Comparison of ENCODE assay signal across 9 mouse cellular contexts in the genomic region with DNA sequence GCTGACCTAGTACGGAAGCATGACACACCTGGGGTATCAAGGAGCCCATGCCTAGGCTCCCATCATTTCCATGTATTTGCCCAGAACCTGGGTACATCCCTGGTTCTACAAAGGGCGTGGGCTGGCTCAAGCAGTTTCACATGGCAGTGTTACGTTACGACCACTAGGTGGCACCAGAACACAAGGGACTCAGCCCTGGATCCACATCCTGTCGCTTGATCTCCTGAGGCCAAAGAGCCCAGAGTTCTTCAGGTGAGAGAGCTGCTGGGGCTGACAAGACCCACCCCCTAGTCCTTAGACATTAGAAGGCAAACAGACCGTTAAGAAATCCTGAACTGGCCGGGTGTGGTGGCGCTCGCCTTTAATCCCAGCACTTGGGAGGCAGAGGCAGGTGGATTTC. TPM values are rescaled to one million over a fixed set of nuclear protein-coding genes. Genes with fewer than 3 reads are reported as not detected.
DNase-seq lines count a peak whose midpoint lies in the region; ATAC-seq and TF ChIP-seq lines count a peak whose summit lies in the region.
"Had no signal": no experiment of that assay in that cellular context is flagged by ENCODE, and none has a peak within 500 bp of the region (broad histone marks: within the 10 kb centered on the region; RNA-seq: fewer than 3 reads in every experiment).

No protein-coding gene starts in this region.

- peaks cover 15% of the 10 kb centered on the region for H3K36me3 ChIP-seq in intestine, postnatal 0 days (ENCODE audit: control insufficient read depth, insufficient read depth)
- H3K36me3 ChIP-seq in limb, embryonic 11.5 days (ENCODE audit: control insufficient read depth, insufficient read depth, low read length) = no peaks in the 10 kb centered on the region; the same call in none of the 2 replicates
- no peaks in the 10 kb centered on the region; the same call in 1 of the 2 replicates for H3K36me3 ChIP-seq in midbrain, embryonic 16.5 days (ENCODE audit: control insufficient read depth, insufficient read depth, low read length)
- peaks cover 15% of the 10 kb centered on the region; the same call in 1 of the 2 replicates for H3K36me3 ChIP-seq in stomach, embryonic 15.5 days

- peak; percentile 51 for ATAC-seq in intestine, postnatal 0 days
- 0 out of 2 replicates have a peak, but pooled peaks have one; percentile 44 for ATAC-seq in limb, embryonic 11.5 days (ENCODE audit: insufficient number of reproducible peaks, low FRiP score, low TSS enrichment, low read depth)
- peak; percentile 38; the same call in 1 of the 2 replicates for ATAC-seq in midbrain, embryonic 16.5 days
- peak; percentile 50; the same call in 1 of the 2 replicates for ATAC-seq in stomach, embryonic 15.5 days (ENCODE audit: insufficient read depth, low FRiP score, low read depth)

- WGBS in intestine, postnatal 0 days = 7% methylated on average over 9 of the region's 9 CpGs
- WGBS in limb, embryonic 11.5 days = 9% methylated on average over 9 of the region's 9 CpGs
- 7% methylated on average over 9 of the region's 9 CpGs for WGBS in midbrain, embryonic 16.5 days
- WGBS in stomach, embryonic 15.5 days = 10% methylated on average over 9 of the region's 9 CpGs

- H3K9me3 ChIP-seq in intestine, postnatal 0 days (ENCODE audit: control insufficient read depth) = no peaks in the 10 kb centered on the region
- H3K9me3 ChIP-seq in limb, embryonic 11.5 days (ENCODE audit: control insufficient read depth, low read length) = no peaks in the 10 kb centered on the region
- H3K9me3 ChIP-seq in midbrain, embryonic 16.5 days (replicated peaks; ENCODE audit: control insufficient read depth, low read length, poor library complexity, severe bottlenecking) = no peaks in the 10 kb centered on the region
- H3K9me3 ChIP-seq in stomach, embryonic 15.5 days = no peaks in the 10 kb centered on the region
- H3K9me3 ChIP-seq: embryonic facial prominence, embryonic 13.5 days had no signal

- H3K27me3 ChIP-seq in intestine, postnatal 0 days (replicated peaks; ENCODE audit: control insufficient read depth, insufficient read depth, low read length) = no peaks in the 10 kb centered on the region
- no peaks in the 10 kb centered on the region for H3K27me3 ChIP-seq in limb, embryonic 11.5 days (ENCODE audit: control insufficient read depth, insufficient read depth, low read length)
- H3K27me3 ChIP-seq in midbrain, embryonic 16.5 days (ENCODE audit: control insufficient read depth, insufficient read depth, low read depth, low read length) = no peaks in the 10 kb centered on the region
- no peaks in the 10 kb centered on the region for H3K27me3 ChIP-seq in stomach, embryonic 15.5 days (replicated peaks)
- H3K27me3 ChIP-seq: embryonic facial prominence, embryonic 13.5 days had no signal

- no peak overlapping the region for H3K9ac ChIP-seq in intestine, postnatal 0 days (ENCODE audit: low read depth, low read length)
- no peak overlapping the region for H3K9ac ChIP-seq in limb, embryonic 11.5 days (ENCODE audit: low read length)
- H3K9ac ChIP-seq in midbrain, embryonic 16.5 days (ENCODE audit: low read depth, low read length) = no peak overlapping the region
- no peak overlapping the region for H3K9ac ChIP-seq in stomach, embryonic 15.5 days
- H3K9ac ChIP-seq: embryonic facial prominence, embryonic 13.5 days had no signal

- no peak overlapping the region for H3K4me2 ChIP-seq in intestine, postnatal 0 days (replicated peaks; ENCODE audit: low read depth)
- H3K4me2 ChIP-seq in limb, embryonic 11.5 days (ENCODE audit: low read depth, severe bottlenecking) = no peak overlapping the region
- H3K4me2 ChIP-seq in midbrain, embryonic 16.5 days (ENCODE audit: low read length) = no peak overlapping the region
- H3K4me2 ChIP-seq in stomach, embryonic 15.5 days = no peak overlapping the region
- H3K4me2 ChIP-seq: embryonic facial prominence, embryonic 13.5 days had no signal

- peak; percentile 76 for DNase-seq in A20 (ENCODE audit: low read depth, low spot score)
- DNase-seq in adrenal gland, adult (ENCODE audit: inconsistent age in 2 of 2, low spot score in 1 of 2) = peak; percentile 69 to 92
- DNase-seq in embryo, embryonic 10 days (ENCODE audit: low spot score) = peak; percentile 94
- DNase-seq in gastrocnemius, postnatal 25 days = peak; percentile 46
- DNase-seq in limb, embryonic 11.5 days (ENCODE audit: low spot score) = peak; percentile 82

- H3K4me1 ChIP-seq in intestine, postnatal 0 days (replicated peaks; ENCODE audit: control insufficient read depth, insufficient read depth, low read length) = no peaks in the 10 kb centered on the region
- H3K4me1 ChIP-seq in limb, embryonic 11.5 days (ENCODE audit: control insufficient read depth, insufficient read depth, low read length) = no peaks in the 10 kb centered on the region
- H3K4me1 ChIP-seq in midbrain, embryonic 16.5 days (ENCODE audit: control insufficient read depth, insufficient read depth, low read length) = no peaks in the 10 kb centered on the region
- no peaks in the 10 kb centered on the region for H3K4me1 ChIP-seq in stomach, embryonic 15.5 days
- H3K4me1 ChIP-seq: embryonic facial prominence, embryonic 13.5 days had no signal

- H3K27ac ChIP-seq in intestine, postnatal 0 days (ENCODE audit: low read depth, low read length) = no peak overlapping the region
- no peak overlapping the region for H3K27ac ChIP-seq in limb, embryonic 11.5 days (replicated peaks; ENCODE audit: low read depth, low read length)
- H3K27ac ChIP-seq in midbrain, embryonic 16.5 days (ENCODE audit: low read length) = no peak overlapping the region
- H3K27ac ChIP-seq in stomach, embryonic 15.5 days = no peak overlapping the region
- H3K27ac ChIP-seq: embryonic facial prominence, embryonic 13.5 days had no signal

- H3K4me3 ChIP-seq in intestine, postnatal 0 days (ENCODE audit: low read depth, low read length) = no peak overlapping the region
- H3K4me3 ChIP-seq in limb, embryonic 11.5 days (ENCODE audit: low read depth, low read length) = no peak overlapping the region
- no peak overlapping the region for H3K4me3 ChIP-seq in midbrain, embryonic 16.5 days (ENCODE audit: low read depth, low read length)
- H3K4me3 ChIP-seq in stomach, embryonic 15.5 days (replicated peaks) = no peak overlapping the region
- H3K4me3 ChIP-seq: embryonic facial prominence, embryonic 13.5 days had no signal

- TF ChIP-seq CTCF in intestine, postnatal 0 days (IDR thresholded peaks at IDR 0.05; ENCODE audit: low read depth) = peak; percentile 99

RNA-seq across cellular contexts. Expression of a gene that starts 24.6 kb away (rescaled TPM):
- total RNA-seq in gastrocnemius, postnatal 25 days (2021) = 10 to 100 TPM; 93.1 to 94.8 TPM
- 11.9 and 12.5 TPM in 2 replicates for polyA plus RNA-seq in intestine, postnatal 0 days (2015; fragmentation: Nextera tagmentation; extraction: Ambion mirVana)
- polyA plus RNA-seq in limb, embryonic 11.5 days (2014; fragmentation: Nextera tagmentation; extraction: Ambion mirVana) = 45.5 and 51.3 TPM in 2 replicates
- polyA plus RNA-seq in midbrain, embryonic 16.5 days (2015; fragmentation: Nextera tagmentation; extraction: Ambion mirVana) = 48.7 and 54.1 TPM in 2 replicates
- polyA plus RNA-seq in stomach, embryonic 15.5 days (2015; fragmentation: Nextera tagmentation; extraction: Ambion mirVana) = 27.7 and 29.7 TPM in 2 replicates
